9 mouse cellular contexts compared by ENCODE assay signal in genomic region chr13:43763995-43764579, GRCm38 (mm10). TPM values are rescaled to one million over a fixed set of nuclear protein-coding genes. Genes with fewer than 3 reads are reported as not detected.
A peak's percentile ranks its signal among the peaks of the same experiment; 100 is the strongest.
DNase-seq lines count a peak whose midpoint lies in the region; ATAC-seq lines count a peak whose summit lies in the region.
"Had no signal": no experiment of that assay in that cellular context is flagged by ENCODE, and none has a peak within 500 bp of the region (broad histone marks: within the 10 kb centered on the region; RNA-seq: fewer than 3 reads in every experiment).

No protein-coding gene starts in this region.

- H3K27ac ChIP-seq in heart, embryonic 15.5 days, result 0 out of 2 replicates have a peak overlapping the region, but pooled peaks have one; percentile 8
- H3K27ac ChIP-seq in heart, embryonic 11.5 days (ENCODE audit: low read depth, low read length), result no peak overlapping the region

- intact Hi-C loops in heart, postnatal 14 days (cut with DNase I), result no loop called here

- H3K4me1 ChIP-seq in heart, embryonic 15.5 days (replicated peaks), result peaks cover 15% of the 10 kb centered on the region
- no peaks in the 10 kb centered on the region for H3K4me1 ChIP-seq in heart, embryonic 11.5 days (ENCODE audit: control insufficient read depth, insufficient read depth, low read length)

- H3K9me3 ChIP-seq in heart, embryonic 15.5 days (replicated peaks), result no peaks in the 10 kb centered on the region
- no peaks in the 10 kb centered on the region for H3K9me3 ChIP-seq in heart, embryonic 11.5 days (replicated peaks; ENCODE audit: control insufficient read depth, low read length)

- no peak overlapping the region for H3K9ac ChIP-seq in heart, embryonic 15.5 days
- no peak overlapping the region for H3K9ac ChIP-seq in heart, embryonic 11.5 days (ENCODE audit: low read depth, low read length)

- no peaks in the 10 kb centered on the region for H3K36me3 ChIP-seq in heart, embryonic 15.5 days
- H3K36me3 ChIP-seq in heart, embryonic 11.5 days (ENCODE audit: control insufficient read depth, insufficient read depth, low read length), result no peaks in the 10 kb centered on the region; the same call in 1 of the 2 replicates

- no peaks in the 10 kb centered on the region for H3K27me3 ChIP-seq in heart, embryonic 15.5 days
- H3K27me3 ChIP-seq in heart, embryonic 11.5 days (ENCODE audit: control insufficient read depth, insufficient read depth, low read length), result no peaks in the 10 kb centered on the region

- H3K4me2 ChIP-seq in heart, embryonic 15.5 days, result no peak overlapping the region
- H3K4me2 ChIP-seq in heart, embryonic 11.5 days, result no peak overlapping the region

- WGBS in heart, embryonic 15.5 days, result 46% methylated on average over 8 of the region's 8 CpGs
- WGBS in heart, embryonic 11.5 days (ENCODE audit: insufficient replicate concordance), result 68% methylated on average over 8 of the region's 8 CpGs

- ATAC-seq in heart, embryonic 15.5 days (replicated peaks; ENCODE audit: insufficient number of reproducible peaks, insufficient read depth, low FRiP score, low read depth), result 0 out of 2 replicates have a peak, but pooled peaks have one; percentile 45
- no peak for ATAC-seq in heart, embryonic 11.5 days (replicated peaks; ENCODE audit: insufficient number of reproducible peaks, low FRiP score, low TSS enrichment)
- ATAC-seq in erythroid progenitor cell, adult 5-6 weeks (replicated peaks; ENCODE audit: low FRiP score, poor library complexity, severe bottlenecking), result no peak
- no peak for ATAC-seq in granulocyte monocyte progenitor cell, adult 5-6 weeks (replicated peaks; ENCODE audit: poor library complexity, severe bottlenecking)

- DNase-seq in urinary bladder, postnatal 14 days (ENCODE audit: low spot score), result peak; percentile 27
- DNase-seq in urinary bladder, postnatal 25 days (ENCODE audit: low spot score), result no peak
- DNase-seq in heart, postnatal 14 days, result peak; percentile 51 to 74
- no peak for DNase-seq in embryo, embryonic 11 days

- H3K4me3 ChIP-seq in heart, embryonic 15.5 days, result no peak overlapping the region
- no peak overlapping the region for H3K4me3 ChIP-seq in heart, embryonic 11.5 days (ENCODE audit: low read depth, low read length)

RNA-seq across cellular contexts. Expression of gene Cd83, which starts 20.5 kb away (rescaled TPM):
- 3.9 and 12.3 TPM in 2 replicates for polyA plus RNA-seq in heart, embryonic 15.5 days (2015; fragmentation: Nextera tagmentation; extraction: Ambion mirVana)
- 2.2 and 2.4 TPM in 2 replicates for polyA plus RNA-seq in heart, embryonic 11.5 days (2014; fragmentation: Nextera tagmentation; extraction: Ambion mirVana)
- 1 to 10 TPM; 3.2 to 5.3 TPM for total RNA-seq in heart, postnatal 14 days (2021)
- total RNA-seq in erythroid progenitor cell, adult 5-6 weeks (2015; ENCODE audit: low replicate concordance), result 4.2 TPM in 1 of 2 replicates, not detected in the other
- total RNA-seq in erythroid progenitor cell, adult 5-6 weeks (2017; ENCODE audit: low replicate concordance), result 1.4 and 3.1 TPM in 2 replicates
- total RNA-seq in granulocyte monocyte progenitor cell, adult 5-6 weeks (2014; fragmentation: Nextera tagmentation), result not detected in 2 replicates
- total RNA-seq in granulocyte monocyte progenitor cell, adult 5-6 weeks (2017), result 0.43 TPM in 1 of 2 replicates, not detected in the other
- total RNA-seq: MEL had no signal

Comparison
In these comparisons a context has a peak if more than half of its experiments do, and no peak if none do; other contexts are left out.
1. DNase-seq: peak in urinary bladder, postnatal 14 days (single experiment) and heart, postnatal 14 days (2 of 2); none in urinary bladder, postnatal 25 days (single experiment) and embryo, embryonic 11 days (single experiment).